Mouse (Mus musculus): ENCODE data around the gene Batf3.

DNA sequence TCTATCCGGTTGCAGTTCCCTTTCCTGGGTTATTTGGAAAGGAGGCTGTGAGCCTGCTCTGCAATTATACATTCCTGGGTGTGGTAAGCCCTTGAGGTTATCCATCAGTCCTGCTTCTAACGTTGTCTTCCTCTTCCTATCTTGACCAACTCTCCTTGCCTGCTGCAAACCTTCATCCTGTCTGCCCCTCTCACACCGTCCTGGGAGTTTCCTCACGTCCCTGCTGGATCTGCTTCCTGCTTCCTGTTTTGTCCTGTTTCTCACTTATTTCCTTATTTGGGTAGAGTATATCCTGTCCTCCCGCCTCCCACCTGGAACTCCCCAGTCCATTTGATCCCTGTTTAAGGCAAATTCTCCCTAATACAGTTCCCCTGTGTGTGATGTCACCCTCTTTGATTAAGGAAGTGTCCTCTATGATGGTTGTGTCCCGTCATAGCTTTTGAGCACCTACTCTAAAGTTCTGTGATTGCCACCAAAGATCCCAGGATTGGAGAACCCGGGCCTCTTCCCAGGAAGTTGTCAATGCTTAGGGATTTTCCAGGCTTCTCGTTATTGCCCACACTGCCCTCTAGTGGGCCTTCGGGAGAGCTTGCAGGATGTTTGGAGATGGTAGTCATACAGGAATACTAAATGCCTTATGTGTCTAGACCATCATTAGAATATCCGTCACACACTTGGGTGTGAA, 22.3 kb upstream of the Batf3 start:
- 0 out of 2 replicates have a peak, but pooled peaks have one; percentile 27 for TF ChIP-seq CTCF (IDR thresholded peaks at IDR 0.05; ENCODE audit: insufficient read depth, low read depth, low read length)
- TF ChIP-seq POLR2A (IDR thresholded peaks at IDR 0.05; ENCODE audit: insufficient read depth, low read depth, low read length) = no peak

All from olfactory bulb, adult 2 months (tissue).